Mouse (Mus musculus): ENCODE measurements around the gene Cdc25b.
"Not testable (repeated sequence)": the region's sequence is repeated elsewhere in the genome, so short reads cannot be mapped to it uniquely, and the experiment has no call there.

The Cdc25b gene

GRCm38 (mm10) chr2:131225178-131225577 is 38.4 kb downstream of the Cdc25b start:
- DNase-seq (ENCODE audit: low read depth, low spot score) = no peak

- DNase-seq (ENCODE audit: low read depth, low spot score) = not testable (repeated sequence)
Observed at GRCm38 (mm10) chr2:131226669-131227068, 39.9 kb downstream of the Cdc25b start.

GRCm38 (mm10) chr2:131227243-131227642 is 40.5 kb downstream of the Cdc25b start:
- no peak for DNase-seq (ENCODE audit: low read depth, low spot score)

GRCm38 (mm10) chr2:131232558-131232957 is 45.8 kb downstream of the Cdc25b start:
- no peak for DNase-seq (ENCODE audit: low read depth, low spot score)

- DNase-seq (ENCODE audit: low read depth, low spot score) = peak; percentile 94
Observed at GRCm38 (mm10) chr2:131233307-131234126, 46.8 kb downstream of the Cdc25b start, which contains the start of gene Mavs. Mavs (plus strand) TSS chr2:131234063.

- no peak for DNase-seq (ENCODE audit: low read depth, low spot score)
Observed at GRCm38 (mm10) chr2:131234127-131234650, 47.4 kb downstream of the Cdc25b start.

- DNase-seq (ENCODE audit: low read depth, low spot score) = no peak
Observed at GRCm38 (mm10) chr2:131234970-131235635, 48.4 kb downstream of the Cdc25b start.

- no peak for DNase-seq (ENCODE audit: low read depth, low spot score)
Observed at GRCm38 (mm10) chr2:131242180-131242579, 55.4 kb downstream of the Cdc25b start.

- DNase-seq (ENCODE audit: low read depth, low spot score) = no peak
Observed at GRCm38 (mm10) chr2:131242929-131243328, 56.2 kb downstream of the Cdc25b start.
